Mouse (Mus musculus) testis, postnatal 10 days (tissue): ENCODE results near the gene Cd37.

Experiments
- DNase-seq: peaks from one replicate; pipeline ENCODE4 v3.0.0; 2021; ENCODE audit warnings: low spot score

The Cd37 gene

DNA sequence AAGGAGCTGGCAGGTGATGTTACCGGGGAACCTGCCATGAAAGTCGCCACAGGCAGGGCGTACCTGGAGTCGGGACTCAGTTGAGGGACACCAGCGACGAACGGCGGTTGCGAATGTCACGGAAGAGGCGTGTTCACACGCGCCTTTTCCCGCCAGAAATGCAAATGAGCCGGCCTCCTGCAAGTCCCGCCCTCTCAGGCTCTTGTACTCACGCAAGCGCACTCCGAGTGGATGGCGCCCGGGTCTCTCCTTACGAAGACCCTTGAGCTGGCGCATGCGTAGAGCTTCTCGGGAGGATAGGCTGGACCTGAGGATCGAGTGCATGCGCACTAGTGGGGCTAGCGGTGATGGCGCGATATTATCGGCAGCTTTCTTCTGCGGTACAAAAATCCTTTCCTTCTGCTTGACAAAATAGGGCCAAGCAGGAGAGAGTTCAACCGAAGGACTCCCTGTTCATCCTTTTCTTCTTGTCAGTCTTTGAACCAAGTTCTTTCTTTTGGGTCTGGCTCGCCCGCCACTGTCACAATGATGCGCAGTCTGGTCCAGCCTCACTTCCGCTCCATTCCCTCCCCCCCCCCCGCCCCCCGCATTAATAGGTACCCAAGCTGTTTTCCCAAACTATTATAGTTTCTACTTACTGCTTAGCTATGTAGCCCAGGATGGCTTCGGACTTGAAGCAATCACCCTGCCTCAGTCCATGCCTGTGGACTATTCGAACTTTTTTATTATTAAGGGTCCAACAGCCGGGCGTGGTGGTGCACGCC lies 34.4 kb downstream of the Cd37 start, which contains the start of gene Ccdc155:
Gene Ccdc155, minus strand, starts transcription at position 513 of the 764 bp plus-strand sequence.
- DNase-seq = peak; percentile 92

GRCm38 (mm10) chr7:45202654-45203053 lies 36.3 kb downstream of the Cd37 start:
- DNase-seq = no peak

DNA sequence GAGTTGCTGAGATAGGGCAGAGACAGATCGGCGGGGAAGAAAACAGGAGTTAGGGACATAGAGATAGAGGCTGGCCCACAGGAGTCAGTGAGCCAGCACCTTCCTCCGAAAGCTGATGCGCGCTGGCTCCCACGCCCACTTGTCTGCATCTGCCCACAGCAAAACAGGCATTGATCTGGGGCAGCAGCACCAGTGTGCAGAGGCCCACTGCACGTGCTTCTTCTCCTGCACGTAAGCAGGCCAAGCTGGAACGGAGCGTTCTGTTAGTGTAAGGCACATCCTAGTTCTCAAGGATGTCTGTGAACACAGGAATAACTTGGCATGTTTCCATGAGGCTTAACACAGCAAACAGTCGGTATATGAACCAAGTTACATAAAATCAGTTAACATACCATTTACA lies 40.0 kb downstream of the Cd37 start:
- DNase-seq = no peak

- peak; percentile 81 for DNase-seq
These were observed 40.5 kb downstream of the Cd37 start for GRCm38 (mm10) chr7:45198435-45198834.

DNA sequence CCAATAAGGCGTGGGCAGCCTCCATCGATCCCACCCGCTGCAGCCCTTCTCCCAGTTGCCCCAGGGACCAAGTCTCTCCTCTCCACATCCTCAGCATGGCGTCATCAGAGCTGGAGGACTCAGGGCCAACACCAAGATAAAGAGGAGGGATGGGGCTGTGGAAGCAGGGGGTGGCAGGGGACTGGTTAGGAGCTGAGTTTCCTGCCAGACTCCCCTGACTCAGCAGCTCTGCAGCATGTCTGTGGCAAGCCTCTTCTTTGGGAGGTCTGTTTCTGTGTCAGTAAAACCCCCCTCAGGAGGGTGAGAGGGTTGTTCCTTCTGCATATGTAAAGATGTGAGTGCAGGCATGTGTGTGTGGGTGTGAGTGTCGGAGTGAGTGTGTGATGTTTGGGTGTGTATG lies 41.9 kb downstream of the Cd37 start:
- no peak for DNase-seq

DNA sequence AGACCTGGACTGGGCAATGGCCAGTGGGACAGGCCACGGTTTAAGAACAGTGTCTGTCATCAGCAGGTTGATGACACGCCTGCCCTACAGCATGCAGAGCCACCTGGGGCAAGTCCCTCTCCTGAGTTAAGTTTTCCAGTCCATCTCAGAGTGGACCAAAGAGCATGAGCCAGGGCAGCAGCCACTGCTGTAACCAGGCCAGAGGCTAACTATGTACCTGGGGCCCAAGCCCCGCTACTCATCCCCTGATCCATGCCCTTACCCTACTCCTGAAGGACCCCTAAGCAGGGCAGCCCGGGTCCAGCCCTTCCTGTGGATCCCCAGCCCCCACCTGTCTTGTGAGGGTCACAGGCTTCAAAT lies 42.8 kb downstream of the Cd37 start:
- DNase-seq = no peak

GRCm38 (mm10) chr7:45195341-45196175 lies 43.4 kb downstream of the Cd37 start:
- DNase-seq = no peak

DNA sequence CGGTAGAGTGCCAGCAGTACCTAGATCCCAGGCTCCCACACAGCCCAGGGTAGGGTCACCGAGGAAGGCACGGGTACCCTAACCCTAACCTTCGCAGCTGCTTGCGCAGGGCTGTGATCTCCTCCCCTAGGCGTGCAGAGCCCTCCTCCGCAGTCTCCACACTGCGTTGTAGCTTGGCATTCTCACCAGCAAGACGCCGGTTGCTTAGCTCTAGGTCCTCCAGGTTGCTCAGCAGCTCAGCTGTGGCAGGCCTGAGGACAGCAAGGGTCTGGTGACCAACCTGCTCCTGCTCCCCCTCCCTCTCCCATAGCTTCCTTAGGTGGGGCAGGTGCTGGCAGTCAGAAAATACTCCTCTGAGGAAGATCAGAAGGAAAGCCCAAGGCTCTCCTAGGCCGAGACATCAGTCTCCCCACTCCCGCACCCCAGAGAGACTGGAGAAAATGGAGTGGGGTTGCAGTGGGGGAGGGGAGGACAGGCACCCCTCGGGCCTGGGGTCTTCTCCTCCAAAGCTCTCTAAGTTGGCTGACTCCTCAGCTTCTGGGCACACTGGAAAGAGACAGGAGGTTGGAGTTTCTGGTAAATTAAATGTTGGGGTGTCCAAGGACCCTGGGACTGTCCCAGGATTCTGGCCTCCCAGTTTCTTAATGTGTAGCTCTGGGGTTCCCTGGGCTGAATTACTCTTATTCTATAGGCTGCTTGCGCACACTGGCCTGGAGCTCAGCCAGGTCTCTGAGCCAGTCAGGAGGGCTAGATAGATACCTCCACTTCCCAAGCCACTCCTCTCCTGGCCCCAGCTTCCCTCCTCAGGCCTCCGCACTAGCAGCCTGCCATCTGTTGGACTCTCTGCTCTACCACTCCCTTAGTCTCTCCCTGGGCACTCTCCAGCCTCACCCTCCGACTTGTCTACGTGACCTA lies 44.8 kb downstream of the Cd37 start:
- no peak for DNase-seq

- no peak for DNase-seq
These were observed 45.5 kb downstream of the Cd37 start for GRCm38 (mm10) chr7:45193406-45193805.

GRCm38 (mm10) chr7:45192585-45193310 lies 46.2 kb downstream of the Cd37 start:
- no peak for DNase-seq

DNA sequence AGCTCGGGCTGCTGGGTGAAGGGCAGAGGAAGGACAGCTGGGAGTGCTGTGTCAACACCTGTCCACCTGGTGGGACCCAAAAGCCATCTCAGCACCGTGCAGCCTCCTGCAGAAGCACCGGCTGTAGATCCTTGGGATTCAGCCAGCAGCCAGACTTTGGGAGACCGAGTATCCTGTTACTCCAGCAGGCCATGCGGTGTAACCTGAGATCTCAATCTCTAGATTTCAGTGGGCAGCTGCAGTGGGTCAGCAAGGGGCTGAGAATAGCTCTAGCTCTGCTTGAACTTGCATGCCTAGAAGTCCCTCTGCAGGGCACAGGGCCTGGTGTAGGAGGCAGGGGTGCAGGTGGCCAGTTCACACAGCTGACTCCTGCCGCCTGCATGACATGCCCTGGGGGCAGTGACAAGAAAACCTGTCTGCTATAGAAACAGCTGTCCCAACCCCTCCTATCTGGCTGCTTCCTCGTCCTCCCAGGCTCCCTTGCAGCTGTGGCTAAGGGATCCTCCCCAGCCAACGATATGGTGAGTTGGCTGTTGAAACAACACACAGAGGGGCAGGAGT lies 47.0 kb downstream of the Cd37 start:
- no peak for DNase-seq

DNA sequence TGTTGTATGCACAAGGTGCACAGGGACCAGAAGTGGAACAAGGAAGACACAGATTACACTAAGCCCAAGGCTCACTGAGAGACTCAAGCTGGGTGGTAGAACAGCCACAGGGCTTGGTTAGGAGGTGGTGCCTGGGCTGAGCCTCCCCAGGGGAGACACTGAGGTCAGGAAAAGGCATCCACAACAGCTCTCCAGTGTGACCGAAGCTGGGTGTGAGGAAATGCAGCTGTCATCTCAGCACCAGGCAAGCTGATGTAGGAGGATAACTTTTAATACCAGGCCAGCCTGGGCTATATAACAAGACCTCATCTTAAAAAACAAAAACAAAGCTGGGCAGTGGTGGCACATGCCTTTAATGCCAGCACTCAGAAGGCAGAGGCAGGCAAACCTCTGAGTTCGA lies 47.8 kb downstream of the Cd37 start:
- DNase-seq = no peak

GRCm38 (mm10) chr7:45190186-45190585 lies 48.7 kb downstream of the Cd37 start:
- DNase-seq = no peak

GRCm38 (mm10) chr7:45189600-45189999 lies 49.3 kb downstream of the Cd37 start:
- no peak for DNase-seq

DNA sequence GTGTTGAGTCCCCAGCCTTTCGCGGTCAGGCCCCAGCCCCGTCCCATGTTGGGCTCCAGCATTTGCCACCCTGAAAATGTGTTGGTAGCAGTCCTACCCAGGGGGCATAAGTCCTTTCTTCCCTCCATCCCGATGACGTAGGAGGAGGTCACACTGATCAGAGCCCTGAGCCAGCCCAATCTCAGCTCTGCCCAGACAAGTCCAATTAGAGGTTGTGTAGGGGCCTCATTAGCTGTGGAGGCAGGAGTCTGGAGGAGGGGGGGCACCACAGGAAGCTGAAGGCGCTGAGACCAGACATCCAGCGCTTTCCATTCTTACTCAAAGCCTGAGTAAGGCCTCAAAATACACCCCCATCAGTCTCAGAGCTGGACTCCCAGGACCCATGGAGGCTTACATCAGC lies 53.0 kb downstream of the Cd37 start:
- no peak for DNase-seq

GRCm38 (mm10) chr7:45183672-45184071 lies 55.2 kb downstream of the Cd37 start:
- no peak for DNase-seq
